Mouse (Mus musculus) myocyte (in vitro differentiated cells): ENCODE measurements around the gene Nmur1.

Experiments
- CEBPB ChIP-seq: IDR thresholded peaks from 2 replicates; pipeline ENCODE4 v1.6.1; 2011; ENCODE audit warnings: mild to moderate bottlenecking, moderate library complexity; ENCODE audit not compliant: poor library complexity, insufficient read depth, severe bottlenecking
- MAX ChIP-seq: IDR thresholded peaks from one replicate; pipeline ENCODE4 v1.6.1; 2011; ENCODE audit warnings: low read depth, mild to moderate bottlenecking, control low read depth
- MYOD1 ChIP-seq, 3 experiments: IDR thresholded peaks; one replicate each; pipeline ENCODE4 v1.6.1; 2011; ENCODE audit warnings: control low read depth in 2 of 3, low read depth in 2 of 3, mild to moderate bottlenecking in 2 of 3, moderate library complexity in 1 of 3; ENCODE audit not compliant: insufficient read length in 2 of 3, control insufficient read depth in 1 of 3
- MYOG ChIP-seq, 3 experiments: IDR thresholded peaks; one replicate each; pipeline ENCODE4 v1.6.1; 2011; ENCODE audit warnings: control low read depth in 2 of 3, low read depth in 2 of 3, mild to moderate bottlenecking in 2 of 3; ENCODE audit not compliant: insufficient read length in 2 of 3, control insufficient read depth in 1 of 3, insufficient read depth in 1 of 3
- POLR2A ChIP-seq: IDR thresholded peaks from one replicate; pipeline ENCODE4 v1.6.1; 2011; ENCODE audit warnings: low read depth, mild to moderate bottlenecking, control low read depth, moderate library complexity; ENCODE audit not compliant: insufficient read length
- POLR2AphosphoS2 ChIP-seq: IDR thresholded peaks from one replicate; pipeline ENCODE4 v1.6.1; 2011; ENCODE audit warnings: low read depth, control low read depth; ENCODE audit not compliant: insufficient read length
- TCF12 ChIP-seq: IDR thresholded peaks from one replicate; pipeline ENCODE4 v1.6.1; 2011; ENCODE audit warnings: mild to moderate bottlenecking, control low read depth; ENCODE audit not compliant: poor library complexity, insufficient read depth, severe bottlenecking

DNA sequence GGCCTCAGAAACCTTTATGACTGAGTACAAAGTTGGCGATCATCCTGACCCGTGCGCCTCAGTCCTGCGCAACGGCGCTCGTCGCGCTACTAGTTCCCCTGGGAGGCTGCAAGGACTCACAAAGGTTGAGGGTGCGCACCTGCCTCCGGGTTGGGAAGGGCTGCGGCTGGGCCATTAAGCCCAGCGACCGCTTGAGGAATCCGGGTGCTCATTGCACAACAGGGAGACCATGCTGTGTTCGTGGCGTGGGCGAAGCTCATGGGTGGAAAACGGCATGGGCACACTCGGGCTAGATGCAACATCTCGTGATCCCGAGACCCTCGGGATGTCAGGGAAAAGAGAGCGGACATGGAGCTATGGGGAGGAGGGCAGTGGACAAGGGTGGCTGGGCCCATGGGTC lies 16.8 kb upstream of the Nmur1 start:
- TF ChIP-seq TCF12, result no peak
- TF ChIP-seq POLR2A, result no peak
- TF ChIP-seq MAX, result no peak
- TF ChIP-seq POLR2AphosphoS2, result peak; percentile 54
- peak in 1 of 3 experiments; percentile 60 for TF ChIP-seq MYOG (IDR thresholded peaks at IDR 0.05; ENCODE audit: control insufficient read depth in 1 of 3, insufficient read depth in 1 of 3, insufficient read length in 2 of 3, low read depth in 2 of 3)
- TF ChIP-seq CEBPB, result peak; percentile 83
- peak in 1 of 3 experiments; percentile 71 for TF ChIP-seq MYOD1 (IDR thresholded peaks at IDR 0.05; ENCODE audit: control insufficient read depth in 1 of 3, insufficient read length in 2 of 3, low read depth in 2 of 3)
